Mouse (Mus musculus) lung, adult 18-20 months (tissue): ENCODE data around the gene Camk1.
A peak's percentile ranks its signal among the peaks of the same experiment; 100 is the strongest.
"Not testable (repeated sequence)": the region's sequence is repeated elsewhere in the genome, so short reads cannot be mapped to it uniquely, and the experiment has no call there.

Experiments
- DNase-seq, 2 experiments: peaks; one replicate each; pipeline ENCODE4 v3.0.0; 2022; ENCODE audit warnings: mixed read lengths in 2 of 2

Gene Camk1

GRCm38 (mm10) chr6:113353696-113354095 is 9.9 kb upstream of the Camk1 start:
- no peak for DNase-seq

- DNase-seq, result no peak
Observed at GRCm38 (mm10) chr6:113352820-113353219, 9.0 kb upstream of the Camk1 start.

GRCm38 (mm10) chr6:113351653-113352052 is 7.9 kb upstream of the Camk1 start:
- no peak for DNase-seq

- DNase-seq, result no peak
Observed at GRCm38 (mm10) chr6:113351161-113351560, 7.4 kb upstream of the Camk1 start.

- DNase-seq, result no peak
Observed at GRCm38 (mm10) chr6:113350538-113350937, 6.8 kb upstream of the Camk1 start.

- DNase-seq, result no peak
Observed at GRCm38 (mm10) chr6:113346897-113347296, 3.1 kb upstream of the Camk1 start.

- DNase-seq, result peak; percentile 90 to 93
Observed at GRCm38 (mm10) chr6:113344321-113344720, 537 bp upstream of the Camk1 start.

- DNase-seq, result no peak
Observed at GRCm38 (mm10) chr6:113342297-113342696, 1.5 kb downstream of the Camk1 start.

GRCm38 (mm10) chr6:113341574-113341973 is 2.2 kb downstream of the Camk1 start:
- DNase-seq, result peak; percentile 23 to 38

- no peak for DNase-seq
Observed at GRCm38 (mm10) chr6:113336852-113337620, 6.7 kb downstream of the Camk1 start.

- no peak for DNase-seq
Observed at GRCm38 (mm10) chr6:113334216-113334615, 9.6 kb downstream of the Camk1 start.

- peak; percentile 60 to 66 for DNase-seq
Observed at GRCm38 (mm10) chr6:113333137-113333950, 10.4 kb downstream of the Camk1 start.

- DNase-seq, result not testable (repeated sequence)
Observed at GRCm38 (mm10) chr6:113332734-113333133, 11.1 kb downstream of the Camk1 start.

- DNase-seq, result no peak
Observed at GRCm38 (mm10) chr6:113331721-113332120, 12.1 kb downstream of the Camk1 start.

- peak in 1 of 2 experiments; percentile 34 for DNase-seq
Observed at GRCm38 (mm10) chr6:113330547-113330946, 13.2 kb downstream of the Camk1 start.

- DNase-seq, result no peak
Observed at GRCm38 (mm10) chr6:113329396-113329795, 14.4 kb downstream of the Camk1 start.

GRCm38 (mm10) chr6:113326533-113327315 is 17.1 kb downstream of the Camk1 start, which contains the start of gene Ogg1:
Gene Ogg1 (plus strand): TSS chr6:113326972.
- peak; percentile 100 for DNase-seq

GRCm38 (mm10) chr6:113315972-113316371 is 27.8 kb downstream of the Camk1 start:
- no peak for DNase-seq

GRCm38 (mm10) chr6:113308141-113308540 is 35.6 kb downstream of the Camk1 start:
- no peak for DNase-seq

- peak; percentile 57 to 58 for DNase-seq
Observed at GRCm38 (mm10) chr6:113307481-113308121, 36.2 kb downstream of the Camk1 start.

- DNase-seq, result no peak
Observed at GRCm38 (mm10) chr6:113306986-113307349, 36.8 kb downstream of the Camk1 start, which contains the start of gene Brpf1. Gene Brpf1 (plus strand): TSS chr6:113307137.

- peak; percentile 100 for DNase-seq
Observed at GRCm38 (mm10) chr6:113306322-113306985, 37.3 kb downstream of the Camk1 start.
